Mouse (Mus musculus) megakaryocyte, embryonic 14.5 days (primary cell): ENCODE data around the gene BC048403. TPM values are rescaled to one million over a fixed set of nuclear protein-coding genes. Genes with fewer than 3 reads are reported as not detected.

Experiments used
- H3K27me3 ChIP-seq: replicated peaks from 2 replicates; pipeline ENCODE3; 2012; ENCODE audit warnings: inconsistent platforms
- H3K36me3 ChIP-seq: replicated peaks from 2 replicates; pipeline ENCODE3; 2012; ENCODE audit warnings: low read length, inconsistent platforms, mixed read lengths
- H3K4me1 ChIP-seq: 2 replicates; pipeline ENCODE4 v1.6.1; 2012; ENCODE audit warnings: inconsistent platforms
- H3K4me3 ChIP-seq: replicated peaks from 2 replicates; pipeline ENCODE3; 2012; ENCODE audit warnings: moderate library complexity, mild to moderate bottlenecking, inconsistent platforms
- H3K9me3 ChIP-seq: 2 replicates; pipeline ENCODE4 v1.6.1; 2012; ENCODE audit warnings: inconsistent platforms
- FLI1 ChIP-seq: IDR thresholded peaks from 2 replicates; pipeline ENCODE4 v1.6.1; 2012; ENCODE audit warnings: low read length, inconsistent platforms, mixed read lengths
- GATA1 ChIP-seq: IDR thresholded peaks from 3 replicates; pipeline ENCODE4 v1.6.1; 2012; ENCODE audit warnings: mixed read lengths, low read length, inconsistent platforms, borderline replicate concordance
- polyA plus RNA-seq: library from polyadenylated mRNA; stranded (reverse); fragments of >175 nt; gene quantifications from 2 replicates; pipeline ENCODE4 v1.2.3, GENCODE M21; 2012; ENCODE audit warnings: low replicate concordance; ENCODE audit not compliant: insufficient read depth

Gene BC048403
- polyA plus RNA-seq, 1 experiment = 6.2 TPM

GRCm38 (mm10) chr10:121770624-121771577 lies 31.2 kb downstream of the BC048403 start:
- Histone ChIP-seq H3K4me1 (0 out of 2 replicates have a peak, but pooled peaks cover 4% of the 10 kb centered on the region), H3K9me3 (no peaks in the 10 kb centered on the region), H3K36me3 (no peaks in the 10 kb centered on the region), H3K27me3 (no peaks in the 10 kb centered on the region), H3K4me3 (peak overlapping the region; percentile 65)
- TF ChIP-seq GATA1 = no peak
- TF ChIP-seq FLI1 = no peak

GRCm38 (mm10) chr10:121773813-121774212 lies 34.1 kb downstream of the BC048403 start:
- Histone ChIP-seq H3K4me3 (no peak overlapping the region), H3K36me3 (no peaks in the 10 kb centered on the region), H3K4me1 (0 out of 2 replicates have a peak, but pooled peaks cover 4% of the 10 kb centered on the region), H3K9me3 (no peaks in the 10 kb centered on the region), H3K27me3 (no peaks in the 10 kb centered on the region)
- TF ChIP-seq GATA1 = no peak
- no peak for TF ChIP-seq FLI1

DNA sequence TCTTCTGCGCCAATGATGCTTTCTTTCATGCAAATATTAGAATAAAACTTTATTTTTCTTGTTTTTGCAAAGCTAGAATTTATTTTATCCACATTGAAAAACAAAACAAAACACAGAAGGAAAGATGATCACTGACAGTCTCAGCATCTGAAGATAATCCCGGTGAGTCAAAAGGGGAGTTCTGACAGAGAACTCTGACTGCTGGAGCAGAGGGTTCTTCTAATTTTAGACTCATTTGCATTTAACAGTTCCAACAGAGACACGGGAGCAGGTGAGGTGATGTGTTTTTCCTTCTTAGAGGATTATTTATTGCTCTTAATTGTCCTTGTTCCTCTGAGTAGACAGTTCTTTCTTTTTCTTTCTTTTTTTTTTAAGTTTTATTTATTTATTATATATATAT lies 36.3 kb downstream of the BC048403 start:
- Histone ChIP-seq H3K4me1 (peaks cover 3% of the 10 kb centered on the region; the same call in 1 of the 2 replicates), H3K4me3 (no peak overlapping the region), H3K27me3 (no peaks in the 10 kb centered on the region), H3K9me3 (no peaks in the 10 kb centered on the region; the same call in 1 of the 2 replicates), H3K36me3 (no peaks in the 10 kb centered on the region)
- TF ChIP-seq GATA1 = no peak
- no peak for TF ChIP-seq FLI1

- H3K4me3 ChIP-seq = peak overlapping the region; percentile 73
- TF ChIP-seq FLI1 (no peak), GATA1 (no peak)
- H3K36me3 ChIP-seq = no peaks in the 10 kb centered on the region
Measured at GRCm38 (mm10) chr10:121781159-121781558, 41.4 kb downstream of the BC048403 start.

DNA sequence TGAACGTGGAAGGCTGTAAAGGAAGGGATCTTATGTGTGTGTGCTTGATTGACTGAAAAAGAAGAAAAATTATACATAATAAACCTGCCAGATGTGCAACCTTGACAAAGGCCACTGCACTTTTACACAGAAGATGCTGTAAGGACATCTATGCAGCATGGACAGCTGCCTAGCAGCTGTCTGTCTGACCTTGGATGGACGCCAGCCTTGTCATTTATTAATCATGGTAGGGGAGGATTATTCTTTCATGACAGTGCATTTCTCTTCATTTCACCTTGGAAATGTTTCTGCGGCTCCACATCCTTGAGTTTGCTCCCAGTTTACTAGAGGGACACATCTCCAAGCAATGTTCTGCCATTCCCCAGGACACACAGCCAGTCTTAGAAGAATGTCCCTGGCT lies 48.8 kb downstream of the BC048403 start:
- no peak for TF ChIP-seq GATA1
- no peak for TF ChIP-seq FLI1
- H3K27me3 ChIP-seq = no peaks in the 10 kb centered on the region
- H3K4me1 ChIP-seq = no peaks in the 10 kb centered on the region
- no peaks in the 10 kb centered on the region for H3K36me3 ChIP-seq
- peaks cover 13% of the 10 kb centered on the region for H3K9me3 ChIP-seq
- H3K4me3 ChIP-seq = no peak overlapping the region

More at GRCm38 (mm10) chr10:121781159-121781558, 41.4 kb downstream of the BC048403 start:
- Histone ChIP-seq H3K4me1 (peaks cover 4% of the 10 kb centered on the region; the same call in 1 of the 2 replicates), H3K27me3 (no peaks in the 10 kb centered on the region), H3K9me3 (peaks cover 15% of the 10 kb centered on the region)

DNA sequence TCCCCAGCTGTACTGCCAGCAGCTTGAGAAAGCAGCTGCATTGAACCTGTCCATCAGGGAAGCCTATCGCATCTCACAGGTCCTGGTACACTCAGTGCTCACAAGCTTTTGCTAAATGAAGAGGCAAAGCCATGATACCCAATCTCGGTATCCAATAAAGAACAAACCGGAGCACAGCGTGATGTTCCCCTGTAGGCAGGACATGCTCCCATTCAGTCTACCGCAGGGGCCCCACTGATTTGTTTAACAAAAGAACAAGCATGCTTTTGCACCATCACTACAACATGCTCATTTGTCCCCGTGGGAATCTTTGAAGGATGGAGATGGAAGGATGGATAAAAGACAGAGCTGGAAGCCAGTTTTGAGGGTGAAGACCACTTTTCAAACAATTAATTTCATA lies 50.3 kb downstream of the BC048403 start:
- no peak for TF ChIP-seq FLI1
- no peak for TF ChIP-seq GATA1
- no peak overlapping the region for H3K4me3 ChIP-seq

GRCm38 (mm10) chr10:121792661-121793060 lies 52.9 kb downstream of the BC048403 start:
- Histone ChIP-seq H3K4me1 (no peaks in the 10 kb centered on the region), H3K27me3 (no peaks in the 10 kb centered on the region), H3K36me3 (no peaks in the 10 kb centered on the region), H3K4me3 (no peak overlapping the region), H3K9me3 (peaks cover 4% of the 10 kb centered on the region; the same call in 1 of the 2 replicates)
- TF ChIP-seq FLI1 (no peak), GATA1 (no peak)

More for the DNA sequence above, 50.3 kb downstream of the BC048403 start:
- H3K4me1 ChIP-seq = no peaks in the 10 kb centered on the region
- no peaks in the 10 kb centered on the region for H3K27me3 ChIP-seq
- H3K9me3 ChIP-seq = peaks cover 13% of the 10 kb centered on the region
- no peaks in the 10 kb centered on the region for H3K36me3 ChIP-seq

- no peak overlapping the region for H3K4me3 ChIP-seq
- no peaks in the 10 kb centered on the region for H3K4me1 ChIP-seq
- H3K9me3 ChIP-seq = no peaks in the 10 kb centered on the region; the same call in 1 of the 2 replicates
- no peaks in the 10 kb centered on the region for H3K36me3 ChIP-seq
- H3K27me3 ChIP-seq = no peaks in the 10 kb centered on the region
- no peak for TF ChIP-seq FLI1
- no peak for TF ChIP-seq GATA1
Measured at GRCm38 (mm10) chr10:121794486-121794885, 54.7 kb downstream of the BC048403 start.

- TF ChIP-seq FLI1 (no peak), GATA1 (no peak)
- Histone ChIP-seq H3K36me3 (no peaks in the 10 kb centered on the region), H3K27me3 (peaks cover 2% of the 10 kb centered on the region), H3K9me3 (no peaks in the 10 kb centered on the region; the same call in 1 of the 2 replicates), H3K4me1 (no peaks in the 10 kb centered on the region), H3K4me3 (no peak overlapping the region)
Measured at GRCm38 (mm10) chr10:121796027-121796802, 56.5 kb downstream of the BC048403 start.
